Mouse (Mus musculus) neural tube, embryonic 11.5 days (tissue): ENCODE measurements around the gene C1ql4. TPM values are rescaled to one million over a fixed set of nuclear protein-coding genes. Genes with fewer than 3 reads are reported as not detected.
A peak's percentile ranks its signal among the peaks of the same experiment; 100 is the strongest.

ENCODE experiments used
- ATAC-seq: fragments of 200-750 bp; cut with Nextera tagmentation; 2 replicates; pipeline ENCODE4 v1.8.0; 2017; ENCODE audit warnings: moderate number of reproducible peaks, mild to moderate bottlenecking, moderate TSS enrichment, moderate library complexity; ENCODE audit not compliant: insufficient read depth, low FRiP score, low TSS enrichment
- DNase-seq: peaks from one replicate; pipeline ENCODE4 v3.0.0-alpha.2; 2015; ENCODE audit warnings: low spot score
- H3K27ac ChIP-seq: fragments of 300-500 bp; sonication (generic); 2 replicates; pipeline ENCODE4 v1.5.1; 2014; ENCODE audit warnings: low read depth, mild to moderate bottlenecking, low read length
- H3K27me3 ChIP-seq: fragments of 300-500 bp; sonication (generic); 2 replicates; pipeline ENCODE4 v1.6.1; 2014; ENCODE audit warnings: mild to moderate bottlenecking, low read length, mixed read lengths; ENCODE audit not compliant: control insufficient read depth, insufficient read depth
- H3K36me3 ChIP-seq: fragments of 300-500 bp; sonication (generic); 2 replicates; pipeline ENCODE4 v1.6.1; 2014; ENCODE audit warnings: mild to moderate bottlenecking, low read length, moderate library complexity, mixed read lengths; ENCODE audit not compliant: control insufficient read depth, insufficient read depth
- H3K4me1 ChIP-seq: fragments of 300-500 bp; sonication (generic); 2 replicates; pipeline ENCODE4 v1.6.1; 2014; ENCODE audit warnings: low read length, mixed read lengths; ENCODE audit not compliant: control insufficient read depth, insufficient read depth
- H3K4me2 ChIP-seq: fragments of 300-500 bp; sonication (generic); 2 replicates; pipeline ENCODE4 v1.6.1; 2014; ENCODE audit warnings: low read depth, mild to moderate bottlenecking, moderate library complexity
- H3K4me3 ChIP-seq: fragments of 300-500 bp; sonication (generic); 2 replicates; pipeline ENCODE4 v1.5.1; 2014; ENCODE audit warnings: low read depth, low read length
- H3K9ac ChIP-seq: fragments of 300-500 bp; sonication (generic); 2 replicates; pipeline ENCODE4 v1.6.1; 2014; ENCODE audit warnings: mild to moderate bottlenecking, low read length
- H3K9me3 ChIP-seq: fragments of 300-500 bp; sonication (generic); 2 replicates; pipeline ENCODE4 v1.6.1; 2016; ENCODE audit warnings: low read length; ENCODE audit not compliant: control insufficient read depth
- WGBS: fragments of 180-500 bp; shearing (Covaris S2); extraction: QIAGEN DNeasy Blood & Tissue Kit; methylation state at CpG from one replicate; pipeline ENCODE4 v1.1.7; 2014; 5-methylcytosine and 5-hydroxymethylcytosine counted together
- polyA plus RNA-seq: library from polyadenylated mRNA; unstranded; fragments of >200 nt; fragmentation: Nextera tagmentation; extraction: Ambion mirVana; gene quantifications from 2 replicates; pipeline ENCODE4 v1.2.1, GENCODE M21; 2014

C1ql4 gene
- polyA plus RNA-seq, 1 experiment from 2014 or later = 3.0 TPM

DNA sequence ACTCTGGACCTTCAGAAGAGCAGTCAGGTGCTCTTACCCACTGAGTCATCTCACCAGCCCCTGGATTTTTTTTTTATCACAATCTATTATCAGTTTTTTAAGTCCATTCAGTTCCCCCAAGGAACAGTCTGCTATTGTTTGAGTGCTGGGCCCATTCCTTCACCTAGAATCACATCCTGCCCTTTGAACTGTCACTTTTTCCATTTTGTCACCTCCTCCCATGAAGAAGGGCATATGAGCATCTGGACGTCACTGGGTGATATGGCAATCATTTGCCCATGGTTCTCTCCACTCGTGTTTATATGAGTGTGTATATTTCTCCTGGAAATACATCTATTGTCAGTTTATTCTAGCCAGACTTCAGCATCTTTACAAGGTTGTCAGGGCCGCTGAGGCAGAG, 20.2 kb upstream of the C1ql4 start:
- DNase-seq = no peak
- no peak overlapping the region for H3K27ac ChIP-seq
- no peaks in the 10 kb centered on the region for H3K36me3 ChIP-seq
- WGBS = 87% methylated on average over 3 of the region's 3 CpGs
- H3K4me2 ChIP-seq = no peak overlapping the region
- no peaks in the 10 kb centered on the region for H3K4me1 ChIP-seq
- 0 out of 2 replicates have a peak, but pooled peaks cover 2% of the 10 kb centered on the region for H3K27me3 ChIP-seq
- no peak for ATAC-seq
- H3K9ac ChIP-seq = no peak overlapping the region
- H3K9me3 ChIP-seq = no peaks in the 10 kb centered on the region
- H3K4me3 ChIP-seq = no peak overlapping the region

DNA sequence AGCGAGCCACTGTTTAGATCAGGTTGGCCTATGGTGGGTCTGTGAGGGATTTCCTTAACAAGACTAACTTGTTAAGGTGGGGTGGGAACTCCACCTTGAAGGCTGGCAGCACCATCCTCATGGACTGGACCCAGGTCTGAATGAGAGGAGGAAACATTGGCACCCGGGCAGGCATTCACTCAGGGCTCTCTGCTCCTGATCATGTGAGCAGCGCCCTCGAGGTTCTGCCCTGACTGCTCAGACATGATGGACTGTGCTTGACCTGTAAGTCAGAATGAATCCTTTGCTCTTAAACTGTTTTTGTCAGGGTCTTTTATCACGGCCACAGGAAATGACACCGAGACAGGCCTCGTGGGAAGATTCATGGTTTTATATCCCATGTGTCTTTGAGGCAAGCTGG, 17.6 kb upstream of the C1ql4 start:
- H3K9me3 ChIP-seq = no peaks in the 10 kb centered on the region
- H3K4me1 ChIP-seq = no peaks in the 10 kb centered on the region
- 50% methylated on average over 7 of the region's 7 CpGs for WGBS
- no peak for ATAC-seq
- H3K9ac ChIP-seq = no peak overlapping the region
- H3K36me3 ChIP-seq = no peaks in the 10 kb centered on the region
- no peak overlapping the region for H3K4me3 ChIP-seq
- H3K27ac ChIP-seq = no peak overlapping the region
- no peak for DNase-seq
- H3K4me2 ChIP-seq = no peak overlapping the region
- 0 out of 2 replicates have a peak, but pooled peaks cover 2% of the 10 kb centered on the region for H3K27me3 ChIP-seq

DNA sequence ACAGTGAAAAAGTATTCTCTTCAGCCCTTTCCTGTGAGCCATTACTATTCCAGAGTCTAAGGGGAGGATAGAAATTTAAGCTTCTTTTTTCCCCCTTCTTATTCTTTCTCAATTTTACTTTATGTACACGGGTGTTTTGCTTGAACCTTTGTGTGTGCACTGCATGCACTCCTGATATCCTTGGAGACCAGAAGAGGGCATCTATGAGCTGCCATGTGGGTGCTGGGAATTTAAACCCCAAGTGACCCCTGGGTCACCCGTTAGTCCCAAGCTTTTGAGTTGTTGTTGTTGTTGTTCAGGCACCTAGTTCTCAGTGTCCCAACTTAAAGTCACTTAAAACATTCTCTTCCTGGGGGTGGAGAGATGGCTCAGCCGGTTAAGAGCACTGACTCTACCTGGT, 12.4 kb upstream of the C1ql4 start:
- no peaks in the 10 kb centered on the region for H3K36me3 ChIP-seq
- 49% methylated on average over 3 of the region's 3 CpGs for WGBS
- ATAC-seq (no peak), DNase-seq (no peak)
- H3K4me1 ChIP-seq = peaks cover 21% of the 10 kb centered on the region
- H3K9ac ChIP-seq = no peak overlapping the region
- H3K9me3 ChIP-seq = no peaks in the 10 kb centered on the region
- peaks cover 46% of the 10 kb centered on the region for H3K27me3 ChIP-seq
- H3K4me2 ChIP-seq = no peak overlapping the region
- no peak overlapping the region for H3K27ac ChIP-seq
- no peak overlapping the region for H3K4me3 ChIP-seq

DNA sequence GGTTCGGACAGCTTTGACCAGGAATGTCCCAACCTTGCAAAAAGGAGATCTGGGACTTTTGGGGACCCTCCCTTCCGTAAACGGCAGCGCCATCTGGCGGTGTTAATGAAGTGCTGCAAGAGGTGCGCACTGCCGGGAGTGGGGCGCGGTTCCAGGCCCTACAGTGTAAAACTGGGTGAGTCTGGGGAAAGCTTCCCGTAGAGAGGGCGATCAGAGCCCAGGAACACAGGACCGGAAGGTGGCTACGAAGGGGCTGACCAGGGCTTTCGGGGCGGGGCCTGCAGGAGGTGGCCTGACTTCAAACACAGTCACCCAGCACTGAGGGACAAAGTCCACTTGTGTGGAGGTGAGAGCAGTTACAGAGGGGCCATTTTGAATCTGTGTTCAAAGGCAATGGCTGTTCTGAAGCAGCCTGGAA, 11.5 kb upstream of the C1ql4 start:
- H3K27me3 ChIP-seq = peaks cover 49% of the 10 kb centered on the region
- ATAC-seq (peak; percentile 13; the same call in 1 of the 2 replicates), DNase-seq (peak; percentile 76)
- H3K27ac ChIP-seq = no peak overlapping the region
- peak overlapping the region; percentile 8; the same call in 1 of the 2 replicates for H3K4me3 ChIP-seq
- no peak overlapping the region for H3K9ac ChIP-seq
- WGBS = 0% methylated on average over 15 of the region's 15 CpGs
- H3K9me3 ChIP-seq = no peaks in the 10 kb centered on the region
- H3K36me3 ChIP-seq = no peaks in the 10 kb centered on the region
- H3K4me1 ChIP-seq = peaks cover 26% of the 10 kb centered on the region
- peak overlapping the region; percentile 16; the same call in 1 of the 2 replicates for H3K4me2 ChIP-seq

DNA sequence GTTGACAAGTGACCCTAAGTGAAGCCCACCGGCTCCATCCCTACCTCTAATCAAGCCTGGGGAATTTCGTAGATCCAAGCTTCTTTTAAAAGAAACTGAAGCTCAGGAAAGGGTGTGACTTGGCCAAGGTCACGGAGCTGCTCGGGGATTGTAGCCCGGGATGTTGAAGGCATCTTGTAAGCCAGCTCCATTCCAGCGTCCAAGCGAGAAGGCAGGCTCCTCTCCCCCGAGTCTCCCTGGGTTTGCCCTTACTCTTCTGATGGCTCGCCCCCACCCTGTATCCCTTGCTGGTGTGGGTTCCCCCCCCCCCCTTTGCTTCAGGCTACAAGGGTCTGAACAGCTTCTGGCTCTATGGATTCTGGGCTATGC, 10.9 kb upstream of the C1ql4 start:
- Histone ChIP-seq H3K4me3 (no peak overlapping the region), H3K9me3 (no peaks in the 10 kb centered on the region), H3K4me2 (peak overlapping the region; percentile 43), H3K36me3 (no peaks in the 10 kb centered on the region), H3K27me3 (peaks cover 53% of the 10 kb centered on the region), H3K9ac (no peak overlapping the region), H3K4me1 (peaks cover 30% of the 10 kb centered on the region), H3K27ac (no peak overlapping the region)
- 1% methylated on average over 9 of the region's 9 CpGs for WGBS
- ATAC-seq (no peak), DNase-seq (peak; percentile 33)

DNA sequence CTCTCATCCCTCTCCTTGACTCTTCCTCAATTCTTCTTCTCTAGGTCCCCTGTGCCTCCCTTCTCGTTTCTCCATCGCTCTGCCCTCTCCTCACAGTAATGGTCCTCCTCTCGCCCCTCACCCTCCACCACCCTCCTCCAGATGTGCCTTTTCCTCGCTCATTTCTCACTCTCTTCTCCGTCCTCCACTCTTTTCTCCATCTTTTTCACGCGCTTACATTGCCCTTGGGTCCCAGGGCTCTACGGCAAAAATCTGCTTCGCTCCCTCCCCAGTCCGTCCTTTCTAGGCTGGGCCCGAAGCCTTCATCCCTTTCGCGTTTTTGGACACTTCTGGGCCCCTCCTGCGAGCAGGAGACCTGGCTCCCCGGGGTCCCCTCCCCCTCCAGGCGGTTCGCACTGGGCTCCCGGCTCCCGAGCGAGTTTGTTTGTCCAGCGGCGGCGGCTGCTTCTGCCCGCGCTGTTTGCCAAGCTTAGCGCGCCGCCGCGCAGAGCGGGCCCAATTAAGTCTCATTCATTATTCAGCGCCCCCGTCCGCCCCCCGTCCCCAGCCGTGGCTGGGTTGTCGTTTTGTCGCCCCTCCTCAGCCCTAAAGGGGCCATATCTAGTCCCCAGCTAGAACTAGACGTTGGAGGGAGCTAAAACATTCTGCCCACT, 10.3 kb upstream of the C1ql4 start:
- H3K4me3 ChIP-seq = peak overlapping the region; percentile 32
- H3K9ac ChIP-seq = peak overlapping the region; percentile 32
- no peak overlapping the region for H3K27ac ChIP-seq
- under 1% methylated on average over 39 of the region's 39 CpGs for WGBS
- peak overlapping the region; percentile 43 for H3K4me2 ChIP-seq
- H3K4me1 ChIP-seq = peaks cover 36% of the 10 kb centered on the region
- no peaks in the 10 kb centered on the region for H3K36me3 ChIP-seq
- peaks cover 55% of the 10 kb centered on the region for H3K27me3 ChIP-seq
- ATAC-seq (no peak), DNase-seq (peak; percentile 49)
- no peaks in the 10 kb centered on the region for H3K9me3 ChIP-seq

DNA sequence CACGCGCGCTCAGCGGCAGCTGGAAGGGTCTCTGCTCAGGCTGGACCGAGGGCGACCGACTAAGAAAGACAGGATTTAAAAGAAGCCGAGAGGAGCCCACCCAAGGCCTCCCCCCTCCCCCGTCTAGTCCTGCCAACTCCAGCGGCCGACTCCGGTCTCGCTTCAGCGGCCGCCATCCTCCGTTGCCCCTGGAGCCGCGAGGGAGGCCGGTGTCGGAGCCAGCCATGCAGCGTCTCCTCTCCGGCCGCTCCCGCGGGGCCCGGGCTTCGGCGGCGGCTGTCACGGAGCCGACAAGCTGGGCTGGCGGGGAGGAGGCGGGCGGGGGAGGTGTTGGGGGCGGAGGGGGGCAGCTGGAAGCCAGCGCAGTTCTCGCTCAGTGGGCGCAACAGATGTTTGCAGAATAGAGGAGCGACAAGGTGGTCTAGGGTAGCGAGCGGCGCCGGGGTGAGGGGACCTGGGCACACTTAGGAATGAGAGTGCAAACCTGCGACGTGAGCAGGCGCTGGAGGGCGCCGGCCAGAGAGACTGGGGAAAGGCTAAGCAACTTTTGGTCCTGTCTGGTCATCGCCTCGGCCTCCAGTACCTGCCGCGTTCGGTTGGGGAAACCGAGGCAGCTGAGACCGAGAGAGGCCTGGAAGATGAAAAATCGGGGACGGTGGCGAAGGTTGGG, 9.3 kb upstream of the C1ql4 start:
- ATAC-seq = no peak
- peak; percentile 65 for DNase-seq
- Histone ChIP-seq H3K27me3 (peaks cover 62% of the 10 kb centered on the region), H3K4me2 (peak overlapping the region; percentile 43), H3K4me1 (peaks cover 38% of the 10 kb centered on the region), H3K9ac (peak overlapping the region; percentile 24), H3K9me3 (no peaks in the 10 kb centered on the region), H3K4me3 (peak overlapping the region; percentile 32), H3K27ac (no peak overlapping the region; the same call in 1 of the 2 replicates), H3K36me3 (no peaks in the 10 kb centered on the region)
- WGBS = 0% methylated on average over 48 of the region's 58 CpGs

DNA sequence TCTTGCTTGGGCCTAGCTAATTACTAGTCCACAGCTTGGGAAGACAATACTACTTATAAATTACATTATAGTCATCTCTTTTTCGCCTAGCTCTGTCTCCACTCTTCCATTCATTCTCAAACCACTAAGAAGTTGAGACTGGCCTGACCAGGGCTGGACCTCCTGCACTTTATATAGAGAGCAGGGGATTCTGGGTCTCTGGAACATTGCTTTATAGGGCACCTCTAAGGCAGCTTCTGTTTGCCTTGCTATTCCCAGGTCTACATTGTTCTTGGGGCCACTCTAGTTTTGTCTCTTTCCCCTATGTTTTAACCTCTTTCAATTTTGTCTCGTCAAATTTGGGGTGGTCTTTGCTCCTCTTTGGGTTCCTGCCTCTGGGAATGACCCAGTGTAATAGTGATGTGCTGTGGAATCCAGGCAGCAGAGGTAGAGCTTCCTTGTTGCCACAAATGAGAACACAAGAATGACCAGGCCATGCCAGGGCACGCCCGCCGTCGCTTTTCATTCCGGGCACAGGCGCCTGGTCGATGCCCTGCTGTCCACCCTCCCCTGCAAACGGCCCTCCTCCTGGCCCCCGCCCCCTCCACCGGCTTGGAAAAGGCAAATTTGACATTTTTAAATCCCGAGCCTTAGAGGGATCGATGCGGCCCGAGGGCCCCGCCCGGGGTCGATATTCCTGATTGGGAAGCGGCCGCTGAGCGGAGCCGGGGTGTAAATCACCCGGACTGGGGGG, 8.6 kb upstream of the C1ql4 start:
- Histone ChIP-seq H3K36me3 (no peaks in the 10 kb centered on the region), H3K4me1 (peaks cover 41% of the 10 kb centered on the region), H3K27me3 (peaks cover 66% of the 10 kb centered on the region), H3K9ac (peak overlapping the region; percentile 3; the same call in 1 of the 2 replicates), H3K4me3 (peak overlapping the region; percentile 32), H3K27ac (no peak overlapping the region), H3K4me2 (peak overlapping the region; percentile 43), H3K9me3 (no peaks in the 10 kb centered on the region)
- 0% methylated on average over 24 of the region's 24 CpGs for WGBS
- ATAC-seq (no peak), DNase-seq (no peak)
